Mouse (Mus musculus): ENCODE measurements at regions not wholly inside any gene's neighbourhood (a gene's known extent, or its start where the extent isn't known, plus 50 kb on each side); places are given as distances from the start of the nearest gene placed in this dataset.

- no peak for DNase-seq (ENCODE audit: low read depth, low spot score)
Observed at GRCm38 (mm10) chr4:39508866-39509265, 58.8 kb downstream of the 1700009N14Rik start.

- DNase-seq (ENCODE audit: low read depth, low spot score): no peak
Observed at GRCm38 (mm10) chr4:39527492-39527891, 77.4 kb downstream of the 1700009N14Rik start.

GRCm38 (mm10) chr4:39528661-39529060 lies 78.6 kb downstream of the 1700009N14Rik start:
- DNase-seq (ENCODE audit: low read depth, low spot score): no peak

- DNase-seq (ENCODE audit: low read depth, low spot score): peak; percentile 42
Observed at GRCm38 (mm10) chr4:39556101-39556763, 106.1 kb downstream of the 1700009N14Rik start.

- no peak for DNase-seq (ENCODE audit: low read depth, low spot score)
Observed at GRCm38 (mm10) chr4:39597426-39597825, 147.3 kb downstream of the 1700009N14Rik start.

GRCm38 (mm10) chr4:39605046-39605445 lies 155.0 kb downstream of the 1700009N14Rik start:
- DNase-seq (ENCODE audit: low read depth, low spot score): no peak

- no peak for DNase-seq (ENCODE audit: low read depth, low spot score)
Observed at GRCm38 (mm10) chr4:39644136-39644535, 194.0 kb downstream of the 1700009N14Rik start.

GRCm38 (mm10) chr4:39644849-39645248 lies 194.8 kb downstream of the 1700009N14Rik start:
- DNase-seq (ENCODE audit: low read depth, low spot score): peak; percentile 49

- DNase-seq (ENCODE audit: low read depth, low spot score): no peak
Observed at GRCm38 (mm10) chr4:39660538-39660937, 210.4 kb downstream of the 1700009N14Rik start.

GRCm38 (mm10) chr4:39672609-39673008 lies 222.5 kb downstream of the 1700009N14Rik start:
- no peak for DNase-seq (ENCODE audit: low read depth, low spot score)

GRCm38 (mm10) chr4:39695236-39695635 lies 245.1 kb downstream of the 1700009N14Rik start:
- DNase-seq (ENCODE audit: low read depth, low spot score): no peak

GRCm38 (mm10) chr4:39697565-39697964 lies 247.5 kb downstream of the 1700009N14Rik start:
- DNase-seq (ENCODE audit: low read depth, low spot score): peak; percentile 88

- peak; percentile 65 for DNase-seq (ENCODE audit: low read depth, low spot score)
Observed at GRCm38 (mm10) chr4:39699347-39699746, 249.3 kb downstream of the 1700009N14Rik start.

GRCm38 (mm10) chr4:39717477-39717876 lies 267.4 kb downstream of the 1700009N14Rik start:
- no peak for DNase-seq (ENCODE audit: low read depth, low spot score)

- DNase-seq (ENCODE audit: low read depth, low spot score): no peak
Observed at GRCm38 (mm10) chr4:39718691-39719090, 268.6 kb downstream of the 1700009N14Rik start.

GRCm38 (mm10) chr4:39719951-39720350 lies 269.9 kb downstream of the 1700009N14Rik start:
- DNase-seq (ENCODE audit: low read depth, low spot score): no peak

GRCm38 (mm10) chr4:39721524-39721923 lies 271.4 kb downstream of the 1700009N14Rik start:
- no peak for DNase-seq (ENCODE audit: low read depth, low spot score)

GRCm38 (mm10) chr4:39765586-39765985 lies 315.5 kb downstream of the 1700009N14Rik start:
- DNase-seq (ENCODE audit: low read depth, low spot score): peak; percentile 34

GRCm38 (mm10) chr4:39791096-39791495 lies 341.0 kb downstream of the 1700009N14Rik start:
- peak; percentile 55 for DNase-seq (ENCODE audit: low read depth, low spot score)

GRCm38 (mm10) chr4:39809950-39810349 lies 332.9 kb upstream of the Aco1 start:
- DNase-seq (ENCODE audit: low read depth, low spot score): peak; percentile 9

- peak; percentile 10 for DNase-seq (ENCODE audit: low read depth, low spot score)
Observed at GRCm38 (mm10) chr4:39812766-39813165, 330.1 kb upstream of the Aco1 start.

- DNase-seq (ENCODE audit: low read depth, low spot score): no peak
Observed at GRCm38 (mm10) chr4:39815620-39816019, 327.3 kb upstream of the Aco1 start.

- no peak for DNase-seq (ENCODE audit: low read depth, low spot score)
Observed at GRCm38 (mm10) chr4:39817675-39818074, 325.2 kb upstream of the Aco1 start.

- DNase-seq (ENCODE audit: low read depth, low spot score): peak; percentile 16
Observed at GRCm38 (mm10) chr4:39833634-39834033, 309.2 kb upstream of the Aco1 start.
